Mouse (Mus musculus) heart, embryonic 14.5 days (tissue): ENCODE results near the gene Snx17. TPM values are rescaled to one million over a fixed set of nuclear protein-coding genes. Genes with fewer than 3 reads are reported as not detected.

Source experiments
- ATAC-seq: fragments of 200-750 bp; cut with Nextera tagmentation; 2 replicates; pipeline ENCODE4 v1.8.0; 2017; ENCODE audit warnings: low read depth, moderate TSS enrichment; ENCODE audit not compliant: insufficient number of reproducible peaks, insufficient read depth, low FRiP score
- H3K27ac ChIP-seq, 2 experiments: fragments of 200-500 bp in 1 of 2; fragments of 300-500 bp in 1 of 2; sonication (generic) in 1 of 2; replicated peaks in 1 of 2; 2 replicates each; pipeline ENCODE4 v1.5.1; 2012 to 2014; ENCODE audit warnings: low read depth in 2 of 2, low read length in 2 of 2, control low read depth in 1 of 2, mild to moderate bottlenecking in 1 of 2, mixed read lengths in 1 of 2; ENCODE audit not compliant: control insufficient read depth in 1 of 2, insufficient read depth in 1 of 2
- H3K27me3 ChIP-seq: fragments of 300-500 bp; sonication (generic); 2 replicates; pipeline ENCODE4 v1.6.1; 2014; ENCODE audit warnings: mild to moderate bottlenecking, low read length, control low read depth; ENCODE audit not compliant: control insufficient read depth, insufficient read depth
- H3K36me3 ChIP-seq: fragments of 300-500 bp; sonication (generic); 2 replicates; pipeline ENCODE4 v1.6.1; 2014; ENCODE audit warnings: mild to moderate bottlenecking, control low read depth, low read length, mixed read lengths; ENCODE audit not compliant: control insufficient read depth, insufficient read depth
- H3K4me1 ChIP-seq, 2 experiments: fragments of 200-500 bp in 1 of 2; fragments of 300-500 bp in 1 of 2; sonication (generic) in 1 of 2; 2 replicates each; pipeline ENCODE4 v1.6.1; 2012 to 2014; ENCODE audit warnings: low read length in 2 of 2, control low read depth in 1 of 2, mixed read lengths in 1 of 2; ENCODE audit not compliant: control insufficient read depth in 2 of 2, insufficient read depth in 2 of 2
- H3K4me2 ChIP-seq: fragments of 300-500 bp; sonication (generic); 2 replicates; pipeline ENCODE4 v1.6.1; 2014; ENCODE audit warnings: mild to moderate bottlenecking, low read length
- H3K4me3 ChIP-seq, 2 experiments: fragments of 200-500 bp in 1 of 2; fragments of 300-500 bp in 1 of 2; sonication (generic) in 1 of 2; 2 replicates each; pipeline ENCODE4 v1.5.1; 2012 to 2014; ENCODE audit warnings: low read length in 2 of 2, mild to moderate bottlenecking in 2 of 2, control low read depth in 1 of 2, low read depth in 1 of 2, moderate library complexity in 1 of 2; ENCODE audit not compliant: control insufficient read depth in 1 of 2, insufficient read depth in 1 of 2
- H3K9ac ChIP-seq: fragments of 300-500 bp; sonication (generic); 2 replicates; pipeline ENCODE4 v1.6.1; 2014; ENCODE audit warnings: mild to moderate bottlenecking, low read length
- H3K9me3 ChIP-seq: fragments of 300-500 bp; sonication (generic); 2 replicates; pipeline ENCODE4 v1.6.1; 2016; ENCODE audit warnings: low read length, control low read depth; ENCODE audit not compliant: control insufficient read depth
- WGBS: fragments of 180-500 bp; shearing (Covaris S2); extraction: QIAGEN DNeasy Blood & Tissue Kit; methylation state at CpG from one replicate; pipeline ENCODE4 v1.1.7; 2014; 5-methylcytosine and 5-hydroxymethylcytosine counted together
- polyA plus RNA-seq: library from polyadenylated mRNA; unstranded; fragments of >200 nt; fragmentation: Nextera tagmentation; extraction: Ambion mirVana; gene quantifications from 2 replicates; pipeline ENCODE4 v1.2.1, GENCODE M21; 2014

The Snx17 gene
- polyA plus RNA-seq, 1 experiment from 2014 or later = 120 TPM

GRCm38 (mm10) chr5:31219911-31220447 is 27.0 kb downstream of the Snx17 start:
- Histone ChIP-seq H3K9me3 (no peaks in the 10 kb centered on the region), H3K36me3 (no peaks in the 10 kb centered on the region), H3K4me3 (peak overlapping the region; percentile 57 to 93), H3K27ac (peak overlapping the region; percentile 58 to 83), H3K4me2 (peak overlapping the region; percentile 84), H3K4me1 (peaks cover 5 to 21% of the 10 kb centered on the region in 2 experiments; a peak in 3 of 4 replicates), H3K9ac (peak overlapping the region; percentile 88), H3K27me3 (no peaks in the 10 kb centered on the region)
- WGBS = 0% methylated on average over 39 of the region's 40 CpGs
- peak; percentile 55 for ATAC-seq

- Histone ChIP-seq H3K4me3 (peak within 1 kb of the TSS; percentile 75 to 93), H3K27ac (peak within 1 kb of the TSS; percentile 83 to 92), H3K27me3 (no peaks in the 10 kb centered on the region), H3K9ac (peak within 1 kb of the TSS; percentile 88), H3K36me3 (no peaks in the 10 kb centered on the region), H3K9me3 (no peaks in the 10 kb centered on the region), H3K4me2 (peak within 1 kb of the TSS; percentile 84), H3K4me1 (peaks cover 5 to 21% of the 10 kb centered on the region in 2 experiments; a peak in 3 of 4 replicates)
- under 1% methylated on average over 68 of the region's 70 CpGs for WGBS
- peak; percentile 97 for ATAC-seq
Measured at GRCm38 (mm10) chr5:31220448-31221303, 27.6 kb downstream of the Snx17 start, which contains the start of gene Ppm1g. Ppm1g (minus strand) TSS chr5:31220687.

GRCm38 (mm10) chr5:31221304-31221945 is 28.4 kb downstream of the Snx17 start:
- peak overlapping the region; percentile 75 to 93 for H3K4me3 ChIP-seq
- ATAC-seq = no peak
- H3K27ac ChIP-seq = peak overlapping the region; percentile 83 to 92
- H3K4me1 ChIP-seq = peaks cover 5 to 21% of the 10 kb centered on the region in 2 experiments; a peak in 3 of 4 replicates
- H3K9ac ChIP-seq = peak overlapping the region; percentile 88
- no peaks in the 10 kb centered on the region for H3K36me3 ChIP-seq
- no peaks in the 10 kb centered on the region for H3K9me3 ChIP-seq
- 18% methylated on average over 11 of the region's 11 CpGs for WGBS
- H3K4me2 ChIP-seq = peak overlapping the region; percentile 84
- no peaks in the 10 kb centered on the region for H3K27me3 ChIP-seq

- peaks cover 5 to 21% of the 10 kb centered on the region in 2 experiments; a peak in 3 of 4 replicates for H3K4me1 ChIP-seq
- no peaks in the 10 kb centered on the region for H3K36me3 ChIP-seq
- no peak overlapping the region for H3K4me2 ChIP-seq
- no peak overlapping the region for H3K9ac ChIP-seq
- ATAC-seq = no peak
- WGBS = 91% methylated on average over 9 of the region's 9 CpGs
- H3K27me3 ChIP-seq = no peaks in the 10 kb centered on the region
- no peaks in the 10 kb centered on the region for H3K9me3 ChIP-seq
- H3K4me3 ChIP-seq = no peak overlapping the region
- no peak overlapping the region for H3K27ac ChIP-seq
Measured at GRCm38 (mm10) chr5:31222696-31223095, 29.7 kb downstream of the Snx17 start.

GRCm38 (mm10) chr5:31226641-31227040 is 33.6 kb downstream of the Snx17 start:
- no peak overlapping the region for H3K4me3 ChIP-seq
- no peak overlapping the region for H3K4me2 ChIP-seq
- H3K4me1 ChIP-seq = no peaks in the 10 kb centered on the region
- H3K9me3 ChIP-seq = no peaks in the 10 kb centered on the region
- no peaks in the 10 kb centered on the region for H3K36me3 ChIP-seq
- H3K9ac ChIP-seq = no peak overlapping the region
- ATAC-seq = no peak
- H3K27me3 ChIP-seq = no peaks in the 10 kb centered on the region
- H3K27ac ChIP-seq = no peak overlapping the region
- 64% methylated on average over 1 of the region's 1 CpGs for WGBS

GRCm38 (mm10) chr5:31240637-31241521 is 47.9 kb downstream of the Snx17 start, which contains the start of the genes Nrbp1 and Gm9970:
Nrbp1 (plus strand) TSS chr5:31240864.
Gm9970 (minus strand) TSS chr5:31241232.
- H3K27ac ChIP-seq = peak within 1 kb of the TSS; percentile 99
- no peaks in the 10 kb centered on the region for H3K9me3 ChIP-seq
- peak within 1 kb of the TSS; percentile 88 for H3K4me2 ChIP-seq
- peaks cover 0 to 9% of the 10 kb centered on the region in 2 experiments; a peak in 2 of 4 replicates for H3K4me1 ChIP-seq
- WGBS = 1% methylated on average over 91 of the region's 103 CpGs
- H3K27me3 ChIP-seq = no peaks in the 10 kb centered on the region
- H3K9ac ChIP-seq = peak within 1 kb of the TSS; percentile 96
- H3K4me3 ChIP-seq = peak within 1 kb of the TSS; percentile 88 to 100
- H3K36me3 ChIP-seq = peaks cover 24% of the 10 kb centered on the region
- ATAC-seq = peak; percentile 98
